ENCODE assay signal across 23 mouse cellular contexts in the genomic region with DNA sequence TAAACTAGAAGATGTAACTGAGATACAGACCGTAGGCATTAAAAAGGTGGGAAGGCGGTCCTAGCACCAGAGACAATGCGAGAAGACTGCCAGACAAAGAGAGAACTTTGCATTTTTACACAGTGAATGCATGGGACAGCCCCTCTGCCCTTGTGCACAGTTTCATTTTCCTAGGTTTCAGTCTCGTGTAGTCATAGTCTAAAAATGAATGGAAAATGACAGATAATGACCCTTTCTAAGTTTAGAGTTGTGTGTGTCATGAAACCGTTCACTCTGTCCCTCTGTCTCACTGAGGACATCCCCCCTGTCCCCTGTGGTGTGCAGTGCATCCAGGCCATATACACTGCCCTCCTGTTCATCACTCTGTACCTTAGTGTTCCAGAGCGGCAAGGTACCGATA.
DNase-seq lines count a peak whose midpoint lies in the region; ATAC-seq lines count a peak whose summit lies in the region.
"Had no signal": no experiment of that assay in that cellular context is flagged by ENCODE, and none has a peak within 500 bp of the region (broad histone marks: within the 10 kb centered on the region; RNA-seq: fewer than 3 reads in every experiment).

No protein-coding gene starts in this region.

- no peak overlapping the region for H3K9ac ChIP-seq in intestine, embryonic 15.5 days
- H3K9ac ChIP-seq: embryonic facial prominence, embryonic 15.5 days; hindbrain, embryonic 15.5 days; limb, embryonic 13.5 days; liver, embryonic 12.5 days; midbrain, embryonic 13.5 days; neural tube, embryonic 12.5 days had no signal

- H3K27ac ChIP-seq in limb, embryonic 10.5 days, result 0 out of 2 replicates have a peak overlapping the region, but pooled peaks have one; percentile 36
- no peak overlapping the region for H3K27ac ChIP-seq in intestine, embryonic 15.5 days
- H3K27ac ChIP-seq: embryonic facial prominence, embryonic 15.5 days; hindbrain, embryonic 15.5 days; layer of hippocampus, adult 2 months; limb, embryonic 13.5 days; liver, embryonic 12.5 days; midbrain, embryonic 13.5 days; neural tube, embryonic 12.5 days had no signal

- 91% methylated on average over 7 of the region's 7 CpGs for WGBS in limb, embryonic 10.5 days
- WGBS in intestine, embryonic 15.5 days, result 82% methylated on average over 7 of the region's 7 CpGs

- no peak overlapping the region for H3K4me3 ChIP-seq in limb, embryonic 10.5 days
- no peak overlapping the region for H3K4me3 ChIP-seq in intestine, embryonic 15.5 days (replicated peaks)
- H3K4me3 ChIP-seq: embryonic facial prominence, embryonic 15.5 days; hindbrain, embryonic 15.5 days; layer of hippocampus, adult 2 months; limb, embryonic 13.5 days; liver, embryonic 12.5 days; midbrain, embryonic 13.5 days; neural tube, embryonic 12.5 days had no signal

- H3K9me3 ChIP-seq in limb, embryonic 10.5 days (replicated peaks), result no peaks in the 10 kb centered on the region
- H3K9me3 ChIP-seq in intestine, embryonic 15.5 days, result no peaks in the 10 kb centered on the region
- H3K9me3 ChIP-seq: embryonic facial prominence, embryonic 15.5 days; hindbrain, embryonic 15.5 days; limb, embryonic 13.5 days; liver, embryonic 12.5 days; midbrain, embryonic 13.5 days; neural tube, embryonic 12.5 days had no signal

- ATAC-seq in intestine, embryonic 15.5 days, result no peak
- ATAC-seq: forebrain, embryonic 14.5 days; intestine, postnatal 0 days; midbrain, embryonic 13.5 days had no signal

- no peak overlapping the region for H3K4me2 ChIP-seq in intestine, embryonic 15.5 days (replicated peaks)
- H3K4me2 ChIP-seq: embryonic facial prominence, embryonic 15.5 days; heart, embryonic 11.5 days; hindbrain, embryonic 15.5 days; liver, embryonic 12.5 days; midbrain, embryonic 13.5 days; neural tube, embryonic 12.5 days had no signal

- DNase-seq in 3T3-L1 (ENCODE audit: low read depth, low spot score), result peak; percentile 19
- DNase-seq in CD4-positive helper T cell, adult 2 months (ENCODE audit: low read depth, low spot score), result peak; percentile 71
- DNase-seq in R1 (ENCODE audit: low read depth, low spot score), result peak; percentile 21
- no peak for DNase-seq in limb, embryonic 10.5 days (ENCODE audit: low spot score)
- no peak for DNase-seq in ovary, postnatal 36 days (ENCODE audit: low spot score)
- no peak for DNase-seq in urinary bladder, postnatal 10 days (ENCODE audit: low spot score)
- DNase-seq: adrenal gland, postnatal 36 days; cerebellum, adult 11-12 months; cerebellum, postnatal 14 days; gastrocnemius, postnatal 10 days; kidney, postnatal 25 days; lung, adult 18-20 months had no signal

- no peaks in the 10 kb centered on the region for H3K27me3 ChIP-seq in limb, embryonic 10.5 days (ENCODE audit: low read depth, poor library complexity, severe bottlenecking)
- no peaks in the 10 kb centered on the region for H3K27me3 ChIP-seq in intestine, embryonic 15.5 days (replicated peaks)
- H3K27me3 ChIP-seq: embryonic facial prominence, embryonic 15.5 days; hindbrain, embryonic 15.5 days; limb, embryonic 13.5 days; liver, embryonic 12.5 days; neural tube, embryonic 12.5 days had no signal

- H3K4me1 ChIP-seq in limb, embryonic 10.5 days, result peaks cover 23% of the 10 kb centered on the region
- 0 out of 2 replicates have a peak, but pooled peaks cover 4% of the 10 kb centered on the region for H3K4me1 ChIP-seq in intestine, embryonic 15.5 days (replicated peaks)

- no peaks in the 10 kb centered on the region for H3K36me3 ChIP-seq in limb, embryonic 10.5 days
- no peaks in the 10 kb centered on the region for H3K36me3 ChIP-seq in intestine, embryonic 15.5 days
- H3K36me3 ChIP-seq: embryonic facial prominence, embryonic 15.5 days; hindbrain, embryonic 15.5 days; limb, embryonic 13.5 days; liver, embryonic 12.5 days; midbrain, embryonic 13.5 days; neural tube, embryonic 12.5 days had no signal

Comparison
In these comparisons a context has a peak if more than half of its experiments do, and no peak if none do; other contexts are left out.
1. DNase-seq: peak in 3T3-L1 (single experiment), CD4-positive helper T cell, adult 2 months (single experiment) and R1 (single experiment); none in limb, embryonic 10.5 days (single experiment), ovary, postnatal 36 days (single experiment) and urinary bladder, postnatal 10 days (single experiment).